Mouse (Mus musculus) gastrocnemius, postnatal 25 days (tissue): Measurements from ENCODE around the gene Ctnnd2. TPM values are rescaled to one million over a fixed set of nuclear protein-coding genes. Genes with fewer than 3 reads are reported as not detected.

ENCODE experiments used
- DNase-seq: peaks from one replicate; pipeline ENCODE4 v3.0.0; 2022
- total RNA-seq, 2 experiments: library from RNA; stranded (reverse); gene quantifications; 1 replicate in 1 of 2; 2 replicates in 1 of 2; pipeline ENCODE4 v1.2.3; 2021

Gene Ctnnd2
- total RNA-seq, 2 experiments from 2014 or later: 0.35 TPM; not detected in 1

DNA sequence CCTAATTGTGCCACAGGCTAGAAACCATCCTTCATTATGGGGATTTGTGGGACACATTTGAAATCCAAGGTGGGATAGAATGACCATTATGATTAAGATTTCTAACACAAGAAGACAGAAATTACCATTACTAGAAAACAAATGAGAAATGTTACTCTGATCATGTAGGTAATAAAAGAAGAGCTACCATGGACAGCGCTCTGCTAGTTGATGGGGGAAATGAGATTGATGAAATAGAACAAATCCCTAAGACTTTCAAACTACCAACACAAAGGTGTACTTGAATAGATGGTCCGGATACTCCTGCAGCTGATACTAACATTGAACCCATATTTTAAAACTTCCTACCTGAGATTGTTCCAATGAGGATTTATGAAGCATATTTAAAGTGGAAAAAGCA, 68.5 kb downstream of the Ctnnd2 start:
- DNase-seq: no peak

DNA sequence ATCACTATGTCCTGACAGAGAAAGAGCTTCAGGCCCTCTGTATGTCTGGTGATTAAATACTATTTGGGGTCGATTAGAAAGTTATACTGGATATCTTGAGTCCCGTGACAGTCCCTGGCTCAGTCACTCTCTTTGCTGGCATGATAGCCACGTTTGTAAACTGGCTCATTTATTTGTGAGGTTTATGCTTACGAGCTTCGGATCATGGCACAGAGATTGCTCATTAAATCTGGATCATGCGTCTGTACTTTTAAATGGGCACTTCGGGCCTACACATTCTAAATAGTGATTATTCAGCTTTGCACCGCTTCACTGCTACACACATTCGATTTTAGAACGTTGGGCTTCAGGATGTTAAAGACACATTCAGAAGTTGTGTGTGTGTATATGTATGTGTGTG, 96.4 kb downstream of the Ctnnd2 start:
- no peak for DNase-seq

GRCm38 (mm10) chr15:30271141-30271572, 98.8 kb downstream of the Ctnnd2 start:
- DNase-seq: no peak

GRCm38 (mm10) chr15:30272326-30272725, 99.9 kb downstream of the Ctnnd2 start:
- DNase-seq: no peak

DNA sequence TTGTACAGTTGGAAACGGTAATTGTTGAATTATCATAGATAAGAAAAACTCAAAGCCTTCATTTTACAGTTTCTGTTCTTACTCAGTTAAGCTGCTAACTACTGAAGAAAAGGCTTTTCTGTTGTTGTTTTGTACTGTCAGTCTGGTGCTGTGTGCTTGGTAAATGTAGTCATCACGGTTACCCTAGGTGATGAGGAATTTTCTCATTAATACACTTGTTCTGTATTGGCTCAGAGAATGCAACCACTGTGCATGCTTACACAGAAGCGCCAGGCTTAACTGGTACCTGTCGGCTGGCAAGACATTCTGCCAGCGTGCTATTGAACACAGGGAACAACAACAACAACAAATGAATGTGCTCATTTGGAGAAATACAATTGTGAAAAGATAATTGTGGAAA, 103.3 kb downstream of the Ctnnd2 start:
- DNase-seq: no peak

- no peak for DNase-seq
Observed at GRCm38 (mm10) chr15:30276691-30277090, 104.3 kb downstream of the Ctnnd2 start.

- DNase-seq: no peak
Observed at GRCm38 (mm10) chr15:30278610-30279009, 106.2 kb downstream of the Ctnnd2 start.

GRCm38 (mm10) chr15:30285572-30286244, 113.3 kb downstream of the Ctnnd2 start:
- DNase-seq: no peak

- DNase-seq: no peak
Observed at GRCm38 (mm10) chr15:30286245-30286642, 113.9 kb downstream of the Ctnnd2 start.

- no peak for DNase-seq
Observed at GRCm38 (mm10) chr15:30302824-30303223, 130.4 kb downstream of the Ctnnd2 start.

GRCm38 (mm10) chr15:30306437-30306836, 134.0 kb downstream of the Ctnnd2 start:
- DNase-seq: no peak

DNA sequence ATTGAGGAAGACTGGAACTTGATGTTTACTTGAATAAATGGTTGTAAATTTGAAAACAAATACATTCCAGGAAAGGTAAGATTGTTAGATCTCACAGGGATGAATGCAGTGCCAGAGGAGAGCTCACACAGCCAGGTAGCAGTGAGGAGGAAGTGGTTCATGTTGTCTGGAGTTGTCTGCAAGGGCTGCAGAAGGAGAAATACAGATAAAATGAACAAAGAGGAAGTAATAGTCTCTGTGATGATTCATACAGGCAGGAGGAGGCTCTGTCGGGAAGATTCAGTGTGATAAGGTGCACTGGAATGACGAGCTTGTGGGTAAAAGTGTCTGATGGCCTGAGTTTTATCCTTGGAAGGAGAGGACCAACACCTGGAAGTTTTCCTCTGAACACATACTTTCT, 150.2 kb downstream of the Ctnnd2 start:
- no peak for DNase-seq

- no peak for DNase-seq
Observed at GRCm38 (mm10) chr15:30333336-30334310, 161.2 kb downstream of the Ctnnd2 start.

- DNase-seq: no peak
Observed at GRCm38 (mm10) chr15:30338585-30339197, 166.3 kb downstream of the Ctnnd2 start.

GRCm38 (mm10) chr15:30345754-30346153, 173.4 kb downstream of the Ctnnd2 start:
- DNase-seq: no peak

DNA sequence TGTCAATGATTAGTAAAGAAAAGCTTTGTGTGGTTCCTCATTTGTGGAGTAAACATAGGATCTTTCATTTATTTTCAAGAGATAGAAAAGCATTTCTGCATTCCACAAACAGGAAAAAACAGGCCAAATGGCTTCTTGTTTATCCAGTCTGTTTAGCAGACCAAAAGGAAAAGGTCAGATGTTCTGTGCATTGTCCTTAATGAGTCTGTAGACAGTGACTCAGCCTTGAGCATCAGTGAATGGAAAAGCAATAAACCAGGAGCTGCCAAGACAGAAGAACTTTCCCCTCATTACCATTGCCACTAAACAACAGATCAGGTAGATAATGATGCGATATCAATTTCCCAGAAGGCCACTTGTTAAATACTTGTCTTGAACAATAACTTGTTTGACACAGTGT, 192.1 kb downstream of the Ctnnd2 start:
- no peak for DNase-seq

GRCm38 (mm10) chr15:30369997-30370396, 197.6 kb downstream of the Ctnnd2 start:
- no peak for DNase-seq

GRCm38 (mm10) chr15:30371151-30371550, 198.8 kb downstream of the Ctnnd2 start:
- no peak for DNase-seq

DNA sequence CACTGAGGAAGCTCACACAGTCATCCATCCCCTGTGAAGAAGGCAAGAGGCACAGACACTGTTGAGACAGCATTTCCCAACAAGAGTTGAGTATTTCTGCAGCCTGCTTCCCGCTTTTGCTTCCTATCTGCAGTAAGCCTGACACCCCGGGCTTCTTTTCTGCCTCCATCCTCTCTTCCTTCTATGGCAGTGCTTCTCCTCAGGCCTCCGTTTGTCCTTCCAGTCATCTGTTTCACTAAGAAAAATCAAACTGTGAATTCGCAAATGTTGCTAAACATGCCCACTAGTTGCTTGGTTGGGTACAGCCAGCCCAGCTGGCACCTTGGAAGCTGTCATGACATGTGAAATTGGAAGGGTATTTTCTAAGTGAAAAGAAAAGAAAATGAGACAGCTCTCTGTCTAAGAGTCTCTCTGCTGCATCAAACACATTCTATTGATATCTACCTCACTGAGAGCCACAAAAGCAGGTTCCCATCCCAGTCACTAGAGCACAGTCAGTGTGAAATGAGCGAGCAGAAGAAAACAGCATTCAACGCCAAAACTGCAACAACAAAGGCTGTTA, 201.3 kb downstream of the Ctnnd2 start:
- DNase-seq: no peak

DNA sequence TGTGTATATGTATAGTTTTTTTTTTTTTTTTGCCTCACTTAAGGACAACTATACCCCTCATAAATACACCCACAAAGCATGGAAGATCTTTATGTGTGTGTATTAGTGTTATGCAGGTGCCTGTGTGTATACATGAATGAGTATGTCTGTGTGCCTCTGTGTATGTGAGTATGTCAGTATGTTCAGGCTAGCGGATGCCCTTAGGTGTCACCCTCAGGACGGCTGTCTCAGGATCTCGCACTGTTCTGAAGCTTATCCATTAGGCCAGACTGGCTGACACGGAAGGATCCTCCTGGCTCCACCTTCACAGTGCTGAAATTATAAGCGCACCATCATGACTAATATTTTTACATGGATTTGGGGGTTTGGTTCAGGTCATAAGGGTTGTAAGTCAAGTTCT, 202.5 kb downstream of the Ctnnd2 start:
- DNase-seq: no peak

- no peak for DNase-seq
Observed at GRCm38 (mm10) chr15:30383075-30383842, 210.9 kb downstream of the Ctnnd2 start.

DNA sequence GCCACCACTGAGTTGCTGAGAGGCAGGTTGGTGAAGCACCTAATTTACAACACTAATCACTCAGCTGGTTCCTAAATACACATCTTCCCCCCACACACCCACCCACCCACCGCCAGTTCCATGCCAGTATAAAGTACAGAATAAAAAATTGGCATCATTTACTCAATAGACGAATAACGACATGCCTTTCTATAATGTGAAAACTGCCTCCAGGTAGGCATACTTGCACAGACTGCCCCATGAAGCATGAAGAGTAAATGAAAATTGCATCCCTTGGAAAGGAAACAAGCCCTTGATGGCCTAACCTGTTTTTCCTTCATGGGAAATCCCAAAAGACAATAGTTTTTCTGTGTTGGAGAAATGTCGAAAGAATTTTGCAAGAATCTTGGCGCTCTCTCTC, 212.0 kb downstream of the Ctnnd2 start:
- no peak for DNase-seq
